Mouse (Mus musculus) gastrocnemius, postnatal 25 days (tissue): Measurements from ENCODE around the gene Mog. TPM values are rescaled to one million over a fixed set of nuclear protein-coding genes. Genes with fewer than 3 reads are reported as not detected.
"Not testable (repeated sequence)": the region's sequence is repeated elsewhere in the genome, so short reads cannot be mapped to it uniquely, and the experiment has no call there.

Experiments
- DNase-seq: peaks from one replicate; pipeline ENCODE4 v3.0.0; 2022
- total RNA-seq, 2 experiments: library from RNA; stranded (reverse); gene quantifications; 1 replicate in 1 of 2; 2 replicates in 1 of 2; pipeline ENCODE4 v1.2.3; 2021

Gene Mog
- total RNA-seq, 2 experiments from 2014 or later: not detected

GRCm38 (mm10) chr17:36994528-36994927 is 28.7 kb downstream of the Mog start:
- no peak for DNase-seq

- no peak for DNase-seq
These were observed 29.4 kb downstream of the Mog start for GRCm38 (mm10) chr17:36993770-36994325.

- DNase-seq: no peak
These were observed 30.7 kb downstream of the Mog start for GRCm38 (mm10) chr17:36992336-36993104.

- not testable (repeated sequence) for DNase-seq
These were observed 32.6 kb downstream of the Mog start for GRCm38 (mm10) chr17:36990630-36991029.

- no peak for DNase-seq
These were observed 33.8 kb downstream of the Mog start, which contains the start of gene H2-M5 for GRCm38 (mm10) chr17:36989437-36989836. Gene H2-M5 (minus strand): TSS chr17:36989537.

GRCm38 (mm10) chr17:36988475-36988874 is 34.7 kb downstream of the Mog start:
- no peak for DNase-seq

- no peak for DNase-seq
These were observed 40.7 kb downstream of the Mog start for GRCm38 (mm10) chr17:36982253-36983155.

GRCm38 (mm10) chr17:36981845-36982244 is 41.4 kb downstream of the Mog start:
- DNase-seq: no peak

- DNase-seq: peak; percentile 17
These were observed 41.9 kb downstream of the Mog start, which contains the start of gene 2410137M14Rik for GRCm38 (mm10) chr17:36981221-36981813. Gene 2410137M14Rik (minus strand): TSS chr17:36981237.

GRCm38 (mm10) chr17:36973271-36973787 is 49.9 kb downstream of the Mog start:
- no peak for DNase-seq

- DNase-seq: no peak
These were observed 50.4 kb downstream of the Mog start for GRCm38 (mm10) chr17:36972791-36973190.

- DNase-seq: no peak
These were observed 51.9 kb downstream of the Mog start for GRCm38 (mm10) chr17:36971172-36971850.

GRCm38 (mm10) chr17:36970316-36970890 is 52.8 kb downstream of the Mog start:
- DNase-seq: no peak

- DNase-seq: no peak
These were observed 56.3 kb downstream of the Mog start for GRCm38 (mm10) chr17:36966875-36967274.

- no peak for DNase-seq
These were observed 62.1 kb downstream of the Mog start for GRCm38 (mm10) chr17:36961125-36961524.

Other genes with a start within 250 kb of the Mog start
- gene H2-M10.6, start 211.2 kb downstream of the Mog start, total RNA-seq: not detected
- 10 to 100 TPM; 15.2 to 16.7 TPM for gene Trim26, start 186.3 kb downstream of the Mog start, total RNA-seq
- gene Trim15, start 156.2 kb downstream of the Mog start, total RNA-seq: not detected
- under 1 TPM in 1 of 2 experiments, not detected in 1; 0.16 TPM for gene Trim10, start 153.8 kb downstream of the Mog start, total RNA-seq
- not detected for gene Trim40, start 133.3 kb downstream of the Mog start, total RNA-seq
- not detected for gene Trim31, start 125.3 kb downstream of the Mog start, total RNA-seq
- gene Rnf39, start 80.5 kb downstream of the Mog start, total RNA-seq: under 1 TPM in 1 of 2 experiments, not detected in 1; 0.38 TPM
- gene Ppp1r11, start 71.7 kb downstream of the Mog start, total RNA-seq: 10 to 100 TPM; 47.3 to 64.5 TPM
- 10 to 100 TPM; 18.0 to 20.6 TPM for gene Znrd1, start 64.8 kb downstream of the Mog start, total RNA-seq
- gene Znrd1as, start 64.8 kb downstream of the Mog start, total RNA-seq: 10 to 100 TPM; 13.7 to 15.1 TPM
- gene 2410137M14Rik, start 42.2 kb downstream of the Mog start, total RNA-seq: not detected
- gene H2-M5, start 33.9 kb downstream of the Mog start, total RNA-seq: not detected
- under 1 TPM; 0.78 to 0.82 TPM for gene Zfp57, start 22.2 kb downstream of the Mog start, total RNA-seq
- 10 to 100 TPM in 1 of 2 experiments, 1 to 10 TPM in 1; 8.8 to 11.0 TPM for gene Gabbr1, start 22.6 kb upstream of the Mog start, total RNA-seq
- not detected for gene Olfr90, start 65.1 kb upstream of the Mog start, total RNA-seq
- gene Olfr91, start 74.9 kb upstream of the Mog start, total RNA-seq: not detected
- not detected for gene Olfr92, start 96.7 kb upstream of the Mog start, total RNA-seq
- not detected for gene Olfr93, start 138.1 kb upstream of the Mog start, total RNA-seq
- gene Ubd, start 170.5 kb upstream of the Mog start, total RNA-seq: not detected
- gene Olfr94, start 177.6 kb upstream of the Mog start, total RNA-seq: not detected
- gene Olfr95, start 189.7 kb upstream of the Mog start, total RNA-seq: not detected
- gene Olfr96, start 196.7 kb upstream of the Mog start, total RNA-seq: not detected
- not detected for gene Olfr97, start 213.9 kb upstream of the Mog start, total RNA-seq
- not detected for gene Olfr98, start 240.4 kb upstream of the Mog start, total RNA-seq
- 1 to 10 TPM in 1 of 2 experiments, under 1 TPM in 1; 0.99 to 1.3 TPM for gene H2-M3, start 246.8 kb upstream of the Mog start, total RNA-seq